Mouse (Mus musculus): ENCODE measurements around the gene Sqor.

DNA sequence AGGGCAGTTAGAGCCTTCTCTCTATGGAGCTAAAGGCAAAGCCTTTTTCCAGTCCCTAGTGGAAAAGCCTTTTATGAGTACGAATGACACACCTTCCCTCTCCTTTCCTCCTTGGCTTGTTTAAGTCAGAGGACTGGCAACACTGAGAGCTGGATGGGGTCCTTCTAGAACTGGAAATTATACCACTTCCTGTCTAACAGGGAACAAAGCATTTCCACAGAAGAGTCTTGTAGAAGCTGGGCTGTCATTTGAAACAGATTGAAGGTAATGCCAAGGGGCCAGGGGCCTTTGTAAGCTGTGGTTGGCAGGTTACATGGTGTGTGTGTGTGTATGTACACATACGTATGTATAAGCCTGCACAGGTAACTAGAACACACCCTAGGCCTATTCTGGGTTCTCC lies 51.9 kb downstream of the Sqor start:
- TF ChIP-seq CTCF (IDR thresholded peaks at IDR 0.05; ENCODE audit: low read depth) (no peak), EP300 (optimal IDR thresholded peaks at IDR 0.05) (no peak)

Data from stomach, postnatal 0 days (tissue).